Mouse (Mus musculus): ENCODE results near the gene Cd40lg.

DNA sequence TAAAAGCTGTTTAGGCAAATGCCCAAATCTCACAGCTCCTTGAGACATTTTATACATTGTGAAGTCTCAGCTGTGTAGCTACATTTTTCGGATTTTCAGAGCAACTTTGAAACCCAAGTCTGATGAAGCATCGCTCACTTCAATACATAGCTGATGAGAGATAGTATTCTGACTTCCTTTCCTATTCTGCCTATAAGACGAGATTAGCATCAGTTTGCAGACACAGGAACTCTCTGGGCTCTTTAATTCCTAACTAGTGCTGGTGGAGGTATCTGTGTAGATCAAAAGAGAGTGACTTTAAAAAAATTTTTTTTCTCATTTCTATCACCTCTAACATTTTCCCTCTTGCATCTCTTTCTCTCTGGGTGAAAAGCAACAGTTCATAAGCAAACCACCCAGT, 26.6 kb downstream of the Cd40lg start:
- TF ChIP-seq CTCF (IDR thresholded peaks at IDR 0.05; ENCODE audit: borderline replicate concordance, extremely low read depth, insufficient read depth, insufficient read length) (no peak), POLR2A (IDR thresholded peaks at IDR 0.05; ENCODE audit: borderline replicate concordance, extremely low read depth, insufficient read depth, insufficient read length, poor library complexity, severe bottlenecking) (no peak)

All from brain, embryonic 14.5 days (tissue).